Mouse (Mus musculus): Measurements from ENCODE around the gene Dync2h1. TPM values are rescaled to one million over a fixed set of nuclear protein-coding genes. Genes with fewer than 3 reads are reported as not detected.

The Dync2h1 gene
- polyA plus RNA-seq, 1 experiment from 2014 or later = 4.3 TPM

- H3K27me3 ChIP-seq (ENCODE audit: control insufficient read depth, insufficient read depth, low read length) = no peaks in the 10 kb centered on the region
- no peaks in the 10 kb centered on the region for H3K4me1 ChIP-seq (replicated peaks; ENCODE audit: control insufficient read depth, insufficient read depth)
- no peaks in the 10 kb centered on the region for H3K36me3 ChIP-seq (ENCODE audit: control insufficient read depth, insufficient read depth, low read length)
- no peak overlapping the region for H3K9ac ChIP-seq (ENCODE audit: low read length)
- DNase-seq (ENCODE audit: low spot score) (no peak), ATAC-seq (ENCODE audit: low FRiP score, low TSS enrichment) (no peak)
- no peak overlapping the region for H3K4me3 ChIP-seq (ENCODE audit: low read depth, low read length)
- WGBS = 74% methylated on average over 7 of the region's 7 CpGs
- no peak overlapping the region for H3K27ac ChIP-seq (replicated peaks)
- TF ChIP-seq EP300 (optimal IDR thresholded peaks at IDR 0.05) (no peak), CTCF (IDR thresholded peaks at IDR 0.05; ENCODE audit: low read depth) (no peak)
- no peak overlapping the region for H3K4me2 ChIP-seq (replicated peaks; ENCODE audit: low read depth)
- H3K9me3 ChIP-seq (ENCODE audit: control insufficient read depth, low read length) = no peaks in the 10 kb centered on the region
These were observed 25.6 kb downstream of the Dync2h1 start for GRCm38 (mm10) chr9:7158605-7159004.

GRCm38 (mm10) chr9:7154391-7154790 lies 29.9 kb downstream of the Dync2h1 start:
- Histone ChIP-seq H3K4me2 (replicated peaks; ENCODE audit: low read depth) (no peak overlapping the region), H3K36me3 (ENCODE audit: control insufficient read depth, insufficient read depth, low read length) (no peaks in the 10 kb centered on the region), H3K27ac (replicated peaks) (no peak overlapping the region), H3K4me3 (ENCODE audit: low read depth, low read length) (no peak overlapping the region), H3K9me3 (ENCODE audit: control insufficient read depth, low read length) (no peaks in the 10 kb centered on the region), H3K4me1 (replicated peaks; ENCODE audit: control insufficient read depth, insufficient read depth) (no peaks in the 10 kb centered on the region), H3K9ac (ENCODE audit: low read length) (no peak overlapping the region), H3K27me3 (ENCODE audit: control insufficient read depth, insufficient read depth, low read length) (no peaks in the 10 kb centered on the region)
- no peak for ATAC-seq (ENCODE audit: low FRiP score, low TSS enrichment)
- no peak for DNase-seq (ENCODE audit: low spot score)
- TF ChIP-seq CTCF (IDR thresholded peaks at IDR 0.05; ENCODE audit: low read depth) (no peak), EP300 (optimal IDR thresholded peaks at IDR 0.05) (no peak)
- 91% methylated on average over 2 of the region's 2 CpGs for WGBS

GRCm38 (mm10) chr9:7122863-7123262 lies 61.4 kb downstream of the Dync2h1 start:
- H3K27ac ChIP-seq (replicated peaks) = no peak overlapping the region
- H3K4me1 ChIP-seq (replicated peaks; ENCODE audit: control insufficient read depth, insufficient read depth) = no peaks in the 10 kb centered on the region
- H3K9me3 ChIP-seq (ENCODE audit: control insufficient read depth, low read length) = no peaks in the 10 kb centered on the region
- no peaks in the 10 kb centered on the region for H3K27me3 ChIP-seq (ENCODE audit: control insufficient read depth, insufficient read depth, low read length)
- H3K36me3 ChIP-seq (ENCODE audit: control insufficient read depth, insufficient read depth, low read length) = no peaks in the 10 kb centered on the region
- TF ChIP-seq CTCF (IDR thresholded peaks at IDR 0.05; ENCODE audit: low read depth) (no peak), EP300 (optimal IDR thresholded peaks at IDR 0.05) (no peak)
- no peak overlapping the region for H3K4me3 ChIP-seq (ENCODE audit: low read depth, low read length)
- no peak overlapping the region for H3K4me2 ChIP-seq (replicated peaks; ENCODE audit: low read depth)
- H3K9ac ChIP-seq (ENCODE audit: low read length) = no peak overlapping the region
- WGBS = 89% methylated on average over 2 of the region's 2 CpGs
- ATAC-seq (ENCODE audit: low FRiP score, low TSS enrichment) (no peak), DNase-seq (ENCODE audit: low spot score) (no peak)

GRCm38 (mm10) chr9:7110166-7110565 lies 74.1 kb downstream of the Dync2h1 start:
- H3K9ac ChIP-seq (ENCODE audit: low read length) = no peak overlapping the region
- ATAC-seq (ENCODE audit: low FRiP score, low TSS enrichment) (no peak), DNase-seq (ENCODE audit: low spot score) (no peak)
- H3K9me3 ChIP-seq (ENCODE audit: control insufficient read depth, low read length) = no peaks in the 10 kb centered on the region
- no peaks in the 10 kb centered on the region for H3K36me3 ChIP-seq (ENCODE audit: control insufficient read depth, insufficient read depth, low read length)
- no peak overlapping the region for H3K27ac ChIP-seq (replicated peaks)
- no peak overlapping the region for H3K4me2 ChIP-seq (replicated peaks; ENCODE audit: low read depth)
- H3K27me3 ChIP-seq (ENCODE audit: control insufficient read depth, insufficient read depth, low read length) = no peaks in the 10 kb centered on the region
- no peaks in the 10 kb centered on the region for H3K4me1 ChIP-seq (replicated peaks; ENCODE audit: control insufficient read depth, insufficient read depth)
- 54% methylated on average over 1 of the region's 1 CpGs for WGBS
- no peak for TF ChIP-seq EP300 (optimal IDR thresholded peaks at IDR 0.05)
- no peak for TF ChIP-seq CTCF (IDR thresholded peaks at IDR 0.05; ENCODE audit: low read depth)
- no peak overlapping the region for H3K4me3 ChIP-seq (ENCODE audit: low read depth, low read length)

- DNase-seq (ENCODE audit: low spot score) = no peak
- no peak overlapping the region for H3K9ac ChIP-seq (ENCODE audit: low read length)
- no peak for ATAC-seq (ENCODE audit: low FRiP score, low TSS enrichment)
- no peak overlapping the region for H3K27ac ChIP-seq (replicated peaks)
- H3K4me2 ChIP-seq (replicated peaks; ENCODE audit: low read depth) = no peak overlapping the region
- H3K4me1 ChIP-seq (replicated peaks; ENCODE audit: control insufficient read depth, insufficient read depth) = no peaks in the 10 kb centered on the region
- H3K9me3 ChIP-seq (ENCODE audit: control insufficient read depth, low read length) = no peaks in the 10 kb centered on the region
- H3K27me3 ChIP-seq (ENCODE audit: control insufficient read depth, insufficient read depth, low read length) = no peaks in the 10 kb centered on the region
- no peaks in the 10 kb centered on the region for H3K36me3 ChIP-seq (ENCODE audit: control insufficient read depth, insufficient read depth, low read length)
- no peak overlapping the region for H3K4me3 ChIP-seq (ENCODE audit: low read depth, low read length)
- TF ChIP-seq EP300 (optimal IDR thresholded peaks at IDR 0.05) (no peak), CTCF (IDR thresholded peaks at IDR 0.05; ENCODE audit: low read depth) (no peak)
These were observed 82.9 kb downstream of the Dync2h1 start for GRCm38 (mm10) chr9:7101361-7101760.

- Histone ChIP-seq H3K4me2 (replicated peaks; ENCODE audit: low read depth) (no peak overlapping the region), H3K4me1 (replicated peaks; ENCODE audit: control insufficient read depth, insufficient read depth) (no peaks in the 10 kb centered on the region), H3K9me3 (ENCODE audit: control insufficient read depth, low read length) (no peaks in the 10 kb centered on the region), H3K27ac (replicated peaks) (no peak overlapping the region), H3K36me3 (ENCODE audit: control insufficient read depth, insufficient read depth, low read length) (0 out of 2 replicates have a peak, but pooled peaks cover 4% of the 10 kb centered on the region), H3K4me3 (ENCODE audit: low read depth, low read length) (no peak overlapping the region), H3K27me3 (ENCODE audit: control insufficient read depth, insufficient read depth, low read length) (no peaks in the 10 kb centered on the region), H3K9ac (ENCODE audit: low read length) (no peak overlapping the region)
- ATAC-seq (ENCODE audit: low FRiP score, low TSS enrichment) = no peak
- no peak for DNase-seq (ENCODE audit: low spot score)
- 85% methylated on average over 2 of the region's 2 CpGs for WGBS
- TF ChIP-seq CTCF (IDR thresholded peaks at IDR 0.05; ENCODE audit: low read depth) (no peak), EP300 (optimal IDR thresholded peaks at IDR 0.05) (no peak)
These were observed 109.6 kb downstream of the Dync2h1 start for GRCm38 (mm10) chr9:7074625-7075024.
